Mouse (Mus musculus) MEL (cell line): ENCODE measurements around the gene Socs5. TPM values are rescaled to one million over a fixed set of nuclear protein-coding genes. Genes with fewer than 3 reads are reported as not detected.

ENCODE experiments used
- DNase-seq: peaks from one replicate; pipeline ENCODE4 v3.0.0; 2011; ENCODE audit warnings: low read depth, low spot score
- H3K27ac ChIP-seq: 2 replicates; pipeline ENCODE4 v1.5.1; 2012; ENCODE audit warnings: low read depth, mild to moderate bottlenecking, control low read depth, low read length, moderate library complexity; ENCODE audit not compliant: control insufficient read depth
- H3K27me3 ChIP-seq, 2 experiments: fragments of 150-350 bp in 1 of 2; sonication (generic) in 1 of 2; 2 replicates each; pipeline ENCODE4 v1.6.1; 2012; ENCODE audit warnings: low read length in 2 of 2, mild to moderate bottlenecking in 2 of 2, improper control_type of control experiment in 1 of 2, moderate library complexity in 1 of 2; ENCODE audit not compliant: insufficient read depth in 2 of 2, control insufficient read depth in 1 of 2
- H3K36me3 ChIP-seq, 2 experiments: 2 replicates each; pipeline ENCODE4 v1.6.1; 2012 to 2014; ENCODE audit warnings: low read length in 2 of 2, improper control_type of control experiment in 1 of 2, inconsistent platforms in 1 of 2, mild to moderate bottlenecking in 1 of 2; ENCODE audit not compliant: insufficient read depth in 2 of 2, control insufficient read depth in 1 of 2
- H3K4me1 ChIP-seq, 2 experiments: fragments of 150-350 bp in 1 of 2; sonication (generic) in 1 of 2; 2 replicates each; pipeline ENCODE4 v1.6.1; 2012; ENCODE audit warnings: low read length in 2 of 2, improper control_type of control experiment in 1 of 2, mild to moderate bottlenecking in 1 of 2; ENCODE audit not compliant: insufficient read depth in 2 of 2, control insufficient read depth in 1 of 2
- H3K4me3 ChIP-seq, 2 experiments: fragments of 150-350 bp in 1 of 2; sonication (generic) in 1 of 2; 2 replicates each; pipeline ENCODE4 v1.5.1; 2012; ENCODE audit warnings: low read depth in 2 of 2, low read length in 2 of 2, mild to moderate bottlenecking in 2 of 2, moderate library complexity in 2 of 2, control low read depth in 1 of 2, improper control_type of control experiment in 1 of 2; ENCODE audit not compliant: control insufficient read depth in 1 of 2, insufficient read depth in 1 of 2
- H3K79me2 ChIP-seq: 2 replicates; pipeline ENCODE4 v1.6.1; 2012; ENCODE audit warnings: mild to moderate bottlenecking, low read length, moderate library complexity; ENCODE audit not compliant: control insufficient read depth, poor library complexity, insufficient read depth
- H3K9ac ChIP-seq: 2 replicates; pipeline ENCODE4 v1.6.1; 2012; ENCODE audit warnings: low read depth, mild to moderate bottlenecking, control low read depth, low read length, moderate library complexity; ENCODE audit not compliant: control insufficient read depth, poor library complexity, severe bottlenecking
- H3K9me3 ChIP-seq: fragments of 150-350 bp; sonication (generic); replicated peaks from 2 replicates; pipeline ENCODE4 v1.6.1; 2012; ENCODE audit warnings: mild to moderate bottlenecking, low read length, improper control_type of control experiment, moderate library complexity; ENCODE audit not compliant: insufficient read depth
- ELF1 ChIP-seq: IDR thresholded peaks from 2 replicates; pipeline ENCODE4 v1.6.1; 2014; ENCODE audit warnings: low read depth, mild to moderate bottlenecking, inconsistent platforms, low read length, improper control_type of control experiment, moderate library complexity
- EP300 ChIP-seq, 2 experiments: IDR thresholded peaks; 2 replicates each; pipeline ENCODE4 v1.6.1; 2011; ENCODE audit warnings: improper control_type of control experiment in 2 of 2, low read length in 2 of 2, low read depth in 1 of 2, mild to moderate bottlenecking in 1 of 2
- GATA1 ChIP-seq: IDR thresholded peaks from 2 replicates; pipeline ENCODE4 v1.6.1; 2011; ENCODE audit warnings: low read depth, low read length, improper control_type of control experiment
- HCFC1 ChIP-seq: IDR thresholded peaks from 2 replicates; pipeline ENCODE4 v1.6.1; 2012; ENCODE audit warnings: low read depth, mild to moderate bottlenecking, inconsistent platforms, low read length, improper control_type of control experiment, moderate library complexity
- KAT2A ChIP-seq: conservative IDR thresholded peaks from 2 replicates; pipeline ENCODE4 v1.6.1; 2012; ENCODE audit warnings: low read depth, low read length, improper control_type of control experiment, inconsistent platforms
- MYB ChIP-seq: IDR thresholded peaks from 2 replicates; pipeline ENCODE4 v1.6.1; 2011; ENCODE audit warnings: mild to moderate bottlenecking, low read depth, low read length, improper control_type of control experiment
- NRF1 ChIP-seq: IDR thresholded peaks from 2 replicates; pipeline ENCODE4 v1.6.1; 2014; ENCODE audit warnings: low read depth, mild to moderate bottlenecking, inconsistent platforms, low read length, improper control_type of control experiment, moderate library complexity; ENCODE audit not compliant: poor library complexity, insufficient read depth, severe bottlenecking
- POLR2AphosphoS5 ChIP-seq: IDR thresholded peaks from 2 replicates; pipeline ENCODE4 v1.6.1; 2012; ENCODE audit warnings: low read depth, borderline replicate concordance, mild to moderate bottlenecking, inconsistent platforms, low read length, moderate library complexity, mixed read lengths
- SIN3A ChIP-seq: IDR thresholded peaks from 2 replicates; pipeline ENCODE4 v1.6.1; 2012; ENCODE audit warnings: low read length, improper control_type of control experiment, inconsistent platforms
- SMC3 ChIP-seq: IDR thresholded peaks from 2 replicates; pipeline ENCODE4 v1.6.1; 2011; ENCODE audit warnings: low read depth, low read length, improper control_type of control experiment
- TCF12 ChIP-seq: IDR thresholded peaks from 2 replicates; pipeline ENCODE4 v1.6.1; 2014; ENCODE audit warnings: low read depth, mild to moderate bottlenecking, inconsistent platforms, low read length, improper control_type of control experiment, moderate library complexity
- USF1 ChIP-seq: IDR thresholded peaks from 2 replicates; pipeline ENCODE4 v1.6.1; 2014; ENCODE audit warnings: low read depth, mild to moderate bottlenecking, inconsistent platforms, low read length, improper control_type of control experiment, moderate library complexity
- ZC3H11A ChIP-seq: IDR thresholded peaks from 2 replicates; pipeline ENCODE4 v1.6.1; 2012; ENCODE audit warnings: low read depth, mild to moderate bottlenecking, inconsistent platforms, low read length, improper control_type of control experiment
- polyA plus RNA-seq, 2 experiments: library from polyadenylated mRNA; stranded (reverse) in 1 of 2; unstranded in 1 of 2; fragments of >175 nt in 1 of 2; fragments of >200 nt in 1 of 2; gene quantifications; 2 replicates each; pipeline versions ENCODE4 v1.2.1 to v1.2.4; 2012; ENCODE audit warnings: low replicate concordance in 2 of 2, low read depth in 1 of 2; ENCODE audit not compliant: insufficient read length in 2 of 2, insufficient read depth in 1 of 2, missing spikeins in 1 of 2
- total RNA-seq: library from RNA; depleted of rRNA; stranded (reverse); fragments of 300-350 nt; gene quantifications from 2 replicates; pipeline ENCODE4 v1.2.3, GENCODE M21; 2012

Socs5 gene
- total and polyA plus RNA-seq, 3 experiments, result 6.4 to 9.7 TPM; not detected in 1

GRCm38 (mm10) chr17:87169076-87169475 is 61.6 kb downstream of the Socs5 start:
- H3K27me3 ChIP-seq, result peaks cover 0 to 4% of the 10 kb centered on the region in 2 experiments; a peak in 2 of 4 replicates
- no peak overlapping the region for H3K4me3 ChIP-seq
- no peak overlapping the region for H3K9ac ChIP-seq
- DNase-seq, result no peak
- H3K9me3 ChIP-seq, result no peaks in the 10 kb centered on the region
- no peaks in the 10 kb centered on the region for H3K4me1 ChIP-seq
- no peaks in the 10 kb centered on the region for H3K79me2 ChIP-seq
- no peak for TF ChIP-seq NRF1
- no peak for TF ChIP-seq GATA1
- no peak for TF ChIP-seq HCFC1
- TF ChIP-seq TCF12, result no peak
- TF ChIP-seq SMC3, result no peak
- no peak for TF ChIP-seq MYB
- TF ChIP-seq ZC3H11A, result no peak
- no peaks in the 10 kb centered on the region; a peak in 1 of 4 replicates for H3K36me3 ChIP-seq
- no peak overlapping the region for H3K27ac ChIP-seq

- H3K4me1 ChIP-seq, result no peaks in the 10 kb centered on the region
- no peaks in the 10 kb centered on the region for H3K9me3 ChIP-seq
- H3K4me3 ChIP-seq, result no peak overlapping the region
- H3K27ac ChIP-seq, result no peak overlapping the region
- no peak overlapping the region for H3K9ac ChIP-seq
- peaks cover 0 to 6% of the 10 kb centered on the region in 2 experiments; a peak in 2 of 4 replicates for H3K27me3 ChIP-seq
- no peak for TF ChIP-seq ELF1
- no peak for TF ChIP-seq EP300 (IDR thresholded peaks at IDR 0.05; ENCODE audit: low read depth in 1 of 2, low read length in 2 of 2)
- no peak for TF ChIP-seq SIN3A
- TF ChIP-seq KAT2A, result no peak
- no peak for TF ChIP-seq USF1
- TF ChIP-seq NRF1, result no peak
- no peak for TF ChIP-seq MYB
- H3K36me3 ChIP-seq, result no peaks in the 10 kb centered on the region; a peak in 1 of 4 replicates
- peak; percentile 50 for DNase-seq
- H3K79me2 ChIP-seq, result no peaks in the 10 kb centered on the region
Observed at GRCm38 (mm10) chr17:87170364-87170763, 62.9 kb downstream of the Socs5 start.

- no peak overlapping the region for H3K4me3 ChIP-seq
- TF ChIP-seq POLR2AphosphoS5, result no peak
- H3K9ac ChIP-seq, result no peak overlapping the region
- DNase-seq, result no peak
- H3K79me2 ChIP-seq, result no peaks in the 10 kb centered on the region
- no peaks in the 10 kb centered on the region for H3K4me1 ChIP-seq
- no peak overlapping the region for H3K27ac ChIP-seq
- H3K36me3 ChIP-seq, result no peaks in the 10 kb centered on the region; a peak in 1 of 4 replicates
- H3K9me3 ChIP-seq, result no peaks in the 10 kb centered on the region
- peaks cover 0 to 5% of the 10 kb centered on the region in 2 experiments; a peak in 2 of 4 replicates for H3K27me3 ChIP-seq
Observed at GRCm38 (mm10) chr17:87172031-87172430, 64.6 kb downstream of the Socs5 start.
